Mouse (Mus musculus) ES-Bruce4 (cell line): ENCODE data around the gene Ifitm10. TPM values are rescaled to one million over a fixed set of nuclear protein-coding genes. Genes with fewer than 3 reads are reported as not detected.

ENCODE experiments used
- H3K27ac ChIP-seq: 2 replicates; pipeline ENCODE4 v1.5.1; 2012; ENCODE audit warnings: low read length, inconsistent platforms; ENCODE audit not compliant: insufficient read depth
- H3K27me3 ChIP-seq: 2 replicates; pipeline ENCODE4 v1.6.1; 2012; ENCODE audit warnings: mild to moderate bottlenecking, low read length, inconsistent platforms; ENCODE audit not compliant: control insufficient read depth, poor library complexity, insufficient read depth, severe bottlenecking
- H3K36me3 ChIP-seq: 2 replicates; pipeline ENCODE4 v1.6.1; 2012; ENCODE audit warnings: inconsistent platforms, mild to moderate bottlenecking, low read length, moderate library complexity; ENCODE audit not compliant: control insufficient read depth, poor library complexity, insufficient read depth, severe bottlenecking
- H3K4me1 ChIP-seq: one replicate; pipeline ENCODE4 v1.8.1; 2011; ENCODE audit warnings: low read length; ENCODE audit not compliant: control insufficient read depth, insufficient read depth
- H3K4me3 ChIP-seq: 2 replicates; pipeline ENCODE4 v1.5.1; 2011; ENCODE audit warnings: low read depth, mild to moderate bottlenecking, low read length
- H3K9ac ChIP-seq: 2 replicates; pipeline ENCODE4 v1.6.1; 2012; ENCODE audit warnings: low read depth, mild to moderate bottlenecking, inconsistent platforms; ENCODE audit not compliant: poor library complexity, severe bottlenecking
- H3K9me3 ChIP-seq: replicated peaks from 2 replicates; pipeline ENCODE4 v1.6.1; 2012; ENCODE audit warnings: mild to moderate bottlenecking, low read length, inconsistent platforms; ENCODE audit not compliant: control insufficient read depth, poor library complexity, insufficient read depth, severe bottlenecking
- CTCF ChIP-seq: IDR thresholded peaks from one replicate; pipeline ENCODE4 v1.8.1; 2011; ENCODE audit warnings: low read depth, low read length
- EP300 ChIP-seq: IDR thresholded peaks from 2 replicates; pipeline ENCODE4 v1.6.1; 2011; ENCODE audit warnings: low read depth, low read length; ENCODE audit not compliant: insufficient read depth
- POLR2A ChIP-seq: IDR thresholded peaks from one replicate; pipeline ENCODE4 v1.8.1; 2011; ENCODE audit warnings: low read length; ENCODE audit not compliant: insufficient read depth
- polyA plus RNA-seq: library from polyadenylated mRNA; stranded (reverse); fragments of >200 nt; gene quantifications from 2 replicates; pipeline ENCODE4 v1.2.4, GENCODE M21; 2011; ENCODE audit warnings: low read depth; ENCODE audit not compliant: missing spikeins, insufficient read depth, insufficient read length

Gene Ifitm10
- polyA plus RNA-seq, 1 experiment = not detected

GRCm38 (mm10) chr7:142382567-142382966 is 9.0 kb upstream of the Ifitm10 start, which contains the start of gene Gm49369:
TSS of gene Gm49369 (minus strand) at chr7:142382667.
- Histone ChIP-seq H3K27ac (no peak within 1 kb of the TSS), H3K36me3 (peaks cover 54% of the 10 kb centered on the region), H3K4me3 (no peak within 1 kb of the TSS), H3K27me3 (no peaks in the 10 kb centered on the region), H3K4me1 (no peaks in the 10 kb centered on the region), H3K9me3 (no peaks in the 10 kb centered on the region), H3K9ac (no peak within 1 kb of the TSS)
- TF ChIP-seq EP300 = no peak
- TF ChIP-seq CTCF = no peak
- TF ChIP-seq POLR2A = no peak

GRCm38 (mm10) chr7:142381175-142381574 is 7.6 kb upstream of the Ifitm10 start:
- H3K27me3 ChIP-seq = no peaks in the 10 kb centered on the region
- no peak overlapping the region for H3K9ac ChIP-seq
- peaks cover 66% of the 10 kb centered on the region for H3K36me3 ChIP-seq
- no peaks in the 10 kb centered on the region for H3K9me3 ChIP-seq
- H3K4me1 ChIP-seq = no peaks in the 10 kb centered on the region
- TF ChIP-seq EP300 (no peak), POLR2A (no peak), CTCF (no peak)
- no peak overlapping the region for H3K27ac ChIP-seq
- no peak overlapping the region for H3K4me3 ChIP-seq

- Histone ChIP-seq H3K4me1 (peaks cover under 1% of the 10 kb centered on the region), H3K27me3 (no peaks in the 10 kb centered on the region), H3K4me3 (no peak overlapping the region), H3K9ac (no peak overlapping the region), H3K36me3 (peaks cover 50% of the 10 kb centered on the region), H3K27ac (no peak overlapping the region), H3K9me3 (no peaks in the 10 kb centered on the region)
- TF ChIP-seq EP300 = no peak
- no peak for TF ChIP-seq POLR2A
- TF ChIP-seq CTCF = no peak
Observed at GRCm38 (mm10) chr7:142379186-142379585, 5.6 kb upstream of the Ifitm10 start.

- no peak for TF ChIP-seq EP300
- no peak for TF ChIP-seq CTCF
- TF ChIP-seq POLR2A = no peak
- peaks cover 4% of the 10 kb centered on the region for H3K4me1 ChIP-seq
- no peaks in the 10 kb centered on the region for H3K9me3 ChIP-seq
- H3K36me3 ChIP-seq = peaks cover 33% of the 10 kb centered on the region
- no peak overlapping the region for H3K9ac ChIP-seq
- H3K27me3 ChIP-seq = no peaks in the 10 kb centered on the region
- H3K4me3 ChIP-seq = no peak overlapping the region
- H3K27ac ChIP-seq = no peak overlapping the region
Observed at GRCm38 (mm10) chr7:142377233-142377925, 3.8 kb upstream of the Ifitm10 start.

GRCm38 (mm10) chr7:142376096-142376495 is 2.5 kb upstream of the Ifitm10 start:
- Histone ChIP-seq H3K27me3 (no peaks in the 10 kb centered on the region), H3K9me3 (no peaks in the 10 kb centered on the region), H3K4me3 (no peak overlapping the region), H3K4me1 (peaks cover 4% of the 10 kb centered on the region), H3K27ac (no peak overlapping the region), H3K36me3 (peaks cover 31% of the 10 kb centered on the region), H3K9ac (no peak overlapping the region)
- TF ChIP-seq CTCF (no peak), EP300 (no peak), POLR2A (no peak)

GRCm38 (mm10) chr7:142375261-142375724 is 1.7 kb upstream of the Ifitm10 start:
- Histone ChIP-seq H3K9me3 (no peaks in the 10 kb centered on the region), H3K9ac (no peak overlapping the region), H3K27ac (no peak overlapping the region), H3K4me1 (peaks cover 4% of the 10 kb centered on the region), H3K36me3 (peaks cover 23% of the 10 kb centered on the region), H3K4me3 (no peak overlapping the region), H3K27me3 (no peaks in the 10 kb centered on the region)
- TF ChIP-seq CTCF (no peak), EP300 (no peak), POLR2A (no peak)
